Mouse (Mus musculus) hindbrain, embryonic 16.5 days (tissue): ENCODE results near the gene Ppp3ca. TPM values are rescaled to one million over a fixed set of nuclear protein-coding genes. Genes with fewer than 3 reads are reported as not detected.

ENCODE experiments used
- ATAC-seq: fragments of 200-750 bp; cut with Nextera tagmentation; 2 replicates; pipeline ENCODE4 v1.8.0; 2017; ENCODE audit warnings: moderate TSS enrichment, moderate library complexity
- H3K27ac ChIP-seq: fragments of 300-500 bp; sonication (generic); 2 replicates; pipeline ENCODE4 v1.5.1; 2014; ENCODE audit warnings: low read depth, mild to moderate bottlenecking, control low read depth, low read length, moderate library complexity
- H3K27me3 ChIP-seq: fragments of 300-500 bp; sonication (generic); replicated peaks from 2 replicates; pipeline ENCODE4 v1.6.1; 2014; ENCODE audit warnings: low read length; ENCODE audit not compliant: control insufficient read depth, insufficient read depth
- H3K36me3 ChIP-seq: fragments of 300-500 bp; sonication (generic); 2 replicates; pipeline ENCODE4 v1.6.1; 2014; ENCODE audit warnings: mild to moderate bottlenecking, low read length, moderate library complexity, mixed read lengths; ENCODE audit not compliant: control insufficient read depth, insufficient read depth
- H3K4me1 ChIP-seq: fragments of 300-500 bp; sonication (generic); 2 replicates; pipeline ENCODE4 v1.6.1; 2014; ENCODE audit warnings: low read depth, low read length; ENCODE audit not compliant: control insufficient read depth, insufficient read depth
- H3K4me2 ChIP-seq: fragments of 300-500 bp; sonication (generic); 2 replicates; pipeline ENCODE4 v1.6.1; 2014; ENCODE audit warnings: mild to moderate bottlenecking, low read length, control low read depth, moderate library complexity
- H3K4me3 ChIP-seq: fragments of 300-500 bp; sonication (generic); 2 replicates; pipeline ENCODE4 v1.5.1; 2014; ENCODE audit warnings: mild to moderate bottlenecking, low read length, control low read depth, moderate library complexity
- H3K9ac ChIP-seq: fragments of 300-500 bp; sonication (generic); 2 replicates; pipeline ENCODE4 v1.6.1; 2014; ENCODE audit warnings: low read depth, mild to moderate bottlenecking, control low read depth, low read length, moderate library complexity
- H3K9me3 ChIP-seq: fragments of 300-500 bp; sonication (generic); 2 replicates; pipeline ENCODE4 v1.6.1; 2014; ENCODE audit warnings: mild to moderate bottlenecking, low read length, moderate library complexity; ENCODE audit not compliant: control insufficient read depth
- WGBS: fragments of 180-500 bp; shearing (Covaris S2); extraction: QIAGEN DNeasy Blood & Tissue Kit; methylation state at CpG from one replicate; pipeline ENCODE4 v1.1.7; 2014; 5-methylcytosine and 5-hydroxymethylcytosine counted together
- polyA plus RNA-seq: library from polyadenylated mRNA; unstranded; fragments of >200 nt; fragmentation: Nextera tagmentation; extraction: Ambion mirVana; gene quantifications from 2 replicates; pipeline ENCODE4 v1.2.1, GENCODE M21; 2015

Ppp3ca gene
- polyA plus RNA-seq, 1 experiment from 2014 or later: 154 TPM

DNA sequence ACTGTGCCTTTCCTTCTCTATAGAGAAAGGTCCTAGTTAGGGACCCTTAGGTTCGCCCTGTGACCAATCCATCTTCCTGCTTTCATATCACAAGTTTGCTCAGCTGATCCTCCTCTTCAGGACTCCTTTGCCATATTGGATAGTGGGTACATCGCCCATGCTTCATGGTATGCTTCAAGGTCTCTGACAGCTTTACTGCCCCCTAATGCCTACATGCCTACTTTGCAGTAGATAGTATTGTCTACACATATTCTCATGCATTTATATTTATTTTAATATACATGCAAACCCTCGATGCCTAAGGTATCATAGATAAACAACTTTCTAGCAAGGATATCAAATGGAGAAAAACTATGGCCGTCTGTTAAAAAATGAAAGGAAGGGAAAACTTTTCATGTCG, 193.2 kb downstream of the Ppp3ca start:
- no peak overlapping the region for H3K27ac ChIP-seq
- WGBS: 90% methylated on average over 5 of the region's 5 CpGs
- no peaks in the 10 kb centered on the region for H3K36me3 ChIP-seq
- H3K4me3 ChIP-seq: no peak overlapping the region
- H3K27me3 ChIP-seq: no peaks in the 10 kb centered on the region
- H3K9ac ChIP-seq: no peak overlapping the region
- H3K4me1 ChIP-seq: no peaks in the 10 kb centered on the region
- H3K9me3 ChIP-seq: no peaks in the 10 kb centered on the region
- ATAC-seq: no peak
- no peak overlapping the region for H3K4me2 ChIP-seq

DNA sequence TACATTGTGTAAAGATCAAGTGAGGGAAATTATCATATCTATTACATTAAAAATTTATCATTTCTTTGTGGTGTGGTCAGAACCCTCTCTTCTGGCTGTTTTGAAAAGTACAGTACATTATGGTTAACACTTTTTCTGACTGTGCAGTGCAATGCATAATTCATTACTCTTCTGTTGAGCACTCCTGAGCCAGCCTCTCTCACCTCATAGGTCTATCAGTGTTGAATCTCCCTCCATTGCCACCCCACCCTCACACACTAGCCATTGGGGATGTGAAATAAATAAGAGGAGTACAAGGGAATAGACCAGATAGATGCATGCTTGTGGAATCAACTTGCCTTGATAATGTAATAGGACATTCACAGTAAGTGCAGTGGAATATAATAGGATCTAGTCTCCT, 194.4 kb downstream of the Ppp3ca start:
- no peak overlapping the region for H3K27ac ChIP-seq
- no peak overlapping the region for H3K9ac ChIP-seq
- H3K9me3 ChIP-seq: no peaks in the 10 kb centered on the region
- no peak for ATAC-seq
- H3K27me3 ChIP-seq: no peaks in the 10 kb centered on the region
- no peak overlapping the region for H3K4me2 ChIP-seq
- no peaks in the 10 kb centered on the region for H3K4me1 ChIP-seq
- H3K36me3 ChIP-seq: no peaks in the 10 kb centered on the region
- H3K4me3 ChIP-seq: no peak overlapping the region

DNA sequence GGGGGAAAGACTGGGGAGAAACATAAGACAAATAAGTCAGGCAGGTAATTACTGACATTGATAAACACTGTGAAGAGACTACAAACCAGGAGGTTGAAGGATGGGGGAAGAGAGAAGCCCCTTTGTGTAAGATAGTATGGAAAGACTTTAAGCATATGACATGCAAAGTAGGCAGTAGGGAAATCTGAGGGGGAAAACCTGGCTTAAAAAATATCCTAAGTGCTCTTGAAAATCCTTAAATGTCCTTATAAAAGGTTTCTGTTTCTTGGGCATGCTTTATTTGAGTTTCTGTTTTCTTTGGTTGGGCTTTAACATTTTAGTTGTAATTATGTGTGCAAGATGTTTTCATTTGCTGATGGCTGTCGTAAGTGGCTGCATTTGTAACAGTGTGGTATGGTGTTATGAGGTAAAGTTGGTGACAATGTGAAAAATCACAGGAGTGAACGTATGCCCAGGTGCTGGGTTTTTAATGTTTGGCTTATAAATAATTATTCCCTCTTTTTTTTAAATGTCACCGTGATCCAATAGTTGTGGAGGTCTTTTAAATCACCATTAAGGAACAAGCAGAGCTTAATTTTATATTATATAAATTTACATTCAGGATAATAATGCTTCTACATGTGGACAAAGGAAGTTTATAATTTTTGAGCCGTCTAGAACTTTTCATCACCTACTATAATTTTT, 195.4 kb downstream of the Ppp3ca start:
- Histone ChIP-seq H3K9me3 (no peaks in the 10 kb centered on the region), H3K4me2 (no peak overlapping the region), H3K4me1 (no peaks in the 10 kb centered on the region), H3K27ac (no peak overlapping the region), H3K9ac (no peak overlapping the region), H3K36me3 (no peaks in the 10 kb centered on the region), H3K4me3 (no peak overlapping the region), H3K27me3 (no peaks in the 10 kb centered on the region)
- ATAC-seq: no peak
- 89% methylated on average over 4 of the region's 4 CpGs for WGBS

DNA sequence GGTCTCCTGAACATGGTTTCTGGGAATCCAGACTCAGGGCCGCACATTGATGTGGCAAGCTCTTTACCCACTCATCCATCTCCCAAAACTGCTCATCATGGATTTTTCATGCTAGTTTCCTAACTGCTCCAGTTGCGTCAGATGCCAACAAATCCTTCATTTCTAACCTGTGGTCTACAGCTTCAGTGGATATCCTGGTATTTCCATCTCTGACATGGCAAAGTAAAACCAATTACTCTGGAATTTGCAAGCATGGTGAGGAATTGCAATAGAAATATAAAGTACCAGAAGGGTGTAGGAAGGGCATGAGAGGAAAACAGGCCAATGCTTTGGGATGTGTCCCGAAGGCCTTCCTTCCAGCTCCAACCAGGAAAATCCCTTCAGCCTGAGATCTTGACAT, 196.2 kb downstream of the Ppp3ca start:
- no peak for ATAC-seq
- H3K9ac ChIP-seq: no peak overlapping the region
- H3K9me3 ChIP-seq: no peaks in the 10 kb centered on the region
- no peaks in the 10 kb centered on the region for H3K27me3 ChIP-seq
- H3K36me3 ChIP-seq: no peaks in the 10 kb centered on the region
- H3K4me1 ChIP-seq: peaks cover under 1% of the 10 kb centered on the region
- WGBS: 96% methylated on average over 3 of the region's 3 CpGs
- no peak overlapping the region for H3K4me2 ChIP-seq
- no peak overlapping the region for H3K27ac ChIP-seq
- no peak overlapping the region for H3K4me3 ChIP-seq

DNA sequence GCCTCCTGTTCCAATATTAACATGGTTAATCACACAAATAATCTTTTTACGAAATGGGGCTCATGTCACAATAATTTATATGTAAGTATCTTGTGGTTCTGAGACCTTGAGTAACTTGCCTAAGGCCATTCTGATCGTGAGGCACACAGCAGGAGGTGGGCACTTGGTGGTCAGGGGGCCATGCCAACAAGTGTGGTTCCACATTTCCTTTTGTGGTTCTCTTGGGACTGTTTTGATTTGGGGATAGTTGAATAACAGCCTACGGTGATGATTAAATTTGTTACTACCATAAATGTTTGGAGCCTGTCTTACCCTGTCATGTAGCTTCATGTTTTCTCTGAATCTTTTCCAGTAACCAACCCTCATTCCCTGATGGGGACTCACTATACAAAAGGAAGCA, 196.6 kb downstream of the Ppp3ca start:
- Histone ChIP-seq H3K27ac (no peak overlapping the region), H3K9me3 (no peaks in the 10 kb centered on the region), H3K9ac (no peak overlapping the region), H3K4me1 (peaks cover 5% of the 10 kb centered on the region), H3K36me3 (no peaks in the 10 kb centered on the region), H3K4me2 (no peak overlapping the region), H3K27me3 (no peaks in the 10 kb centered on the region), H3K4me3 (no peak overlapping the region)
- ATAC-seq: no peak
- 73% methylated on average over 3 of the region's 3 CpGs for WGBS

DNA sequence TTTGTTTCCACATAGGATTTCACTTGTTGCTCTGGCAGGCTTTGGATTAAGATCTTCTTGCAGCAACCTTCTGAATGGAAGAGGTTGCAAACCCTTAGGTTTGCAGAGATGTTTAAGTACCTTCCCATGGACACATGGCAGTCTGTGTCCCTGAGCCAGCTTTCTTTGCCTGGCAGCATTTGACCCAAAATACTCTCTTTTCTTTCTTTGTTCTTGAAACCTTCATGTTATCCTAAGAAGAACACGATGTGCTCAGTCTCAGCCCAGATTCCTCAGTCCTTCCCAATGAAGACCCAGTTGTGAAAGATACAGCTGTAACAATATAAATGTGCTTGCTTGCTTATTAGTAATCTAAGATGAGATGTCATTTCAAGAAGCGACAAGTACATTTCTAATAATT, 197.4 kb downstream of the Ppp3ca start:
- Histone ChIP-seq H3K4me2 (no peak overlapping the region), H3K27ac (no peak overlapping the region), H3K36me3 (no peaks in the 10 kb centered on the region), H3K4me3 (no peak overlapping the region), H3K9me3 (no peaks in the 10 kb centered on the region), H3K27me3 (no peaks in the 10 kb centered on the region), H3K9ac (no peak overlapping the region), H3K4me1 (peaks cover 13% of the 10 kb centered on the region)
- WGBS: 95% methylated on average over 2 of the region's 2 CpGs
- ATAC-seq: no peak

DNA sequence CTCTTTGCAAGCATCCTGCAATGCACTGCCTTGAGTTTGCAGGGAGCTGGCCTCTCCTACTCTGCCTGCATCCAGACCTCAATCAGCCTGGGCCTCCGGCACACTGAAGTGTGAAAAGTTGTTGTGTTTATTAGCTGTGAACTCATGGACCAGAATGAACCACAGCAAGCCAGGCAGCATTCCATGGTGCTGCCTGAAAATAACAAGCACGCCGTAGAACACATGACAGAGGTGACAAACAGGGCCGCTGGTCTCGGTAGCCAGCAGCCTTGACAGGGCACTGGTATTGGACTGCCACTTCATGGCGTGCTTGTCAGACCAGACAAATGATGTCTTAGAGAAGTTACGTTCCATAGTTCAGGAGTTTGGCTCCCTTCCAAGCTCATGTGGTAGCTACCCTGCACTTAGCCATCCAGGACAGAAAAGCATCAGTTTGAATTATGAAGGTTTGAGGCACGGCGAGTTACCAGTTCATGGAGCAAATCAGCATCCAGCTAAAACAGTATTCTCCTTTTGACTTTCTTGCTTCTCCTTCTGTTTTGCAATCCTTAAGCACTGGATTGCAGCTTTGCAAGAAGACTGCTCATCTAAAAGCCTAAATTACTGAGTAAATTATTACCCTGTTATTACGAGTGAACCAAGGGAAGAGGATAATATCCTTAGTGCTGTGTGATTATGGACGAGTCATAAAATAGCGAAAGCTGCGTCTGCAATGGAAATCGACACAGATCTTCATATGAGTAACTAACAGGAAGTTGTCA, 202.0 kb downstream of the Ppp3ca start:
- Histone ChIP-seq H3K27me3 (no peaks in the 10 kb centered on the region), H3K36me3 (no peaks in the 10 kb centered on the region), H3K9ac (no peak overlapping the region), H3K4me1 (peaks cover 13% of the 10 kb centered on the region), H3K4me2 (no peak overlapping the region), H3K9me3 (no peaks in the 10 kb centered on the region), H3K27ac (peak overlapping the region; percentile 32; the same call in 1 of the 2 replicates), H3K4me3 (no peak overlapping the region)
- 48% methylated on average over 14 of the region's 14 CpGs for WGBS
- peak; percentile 59 for ATAC-seq

DNA sequence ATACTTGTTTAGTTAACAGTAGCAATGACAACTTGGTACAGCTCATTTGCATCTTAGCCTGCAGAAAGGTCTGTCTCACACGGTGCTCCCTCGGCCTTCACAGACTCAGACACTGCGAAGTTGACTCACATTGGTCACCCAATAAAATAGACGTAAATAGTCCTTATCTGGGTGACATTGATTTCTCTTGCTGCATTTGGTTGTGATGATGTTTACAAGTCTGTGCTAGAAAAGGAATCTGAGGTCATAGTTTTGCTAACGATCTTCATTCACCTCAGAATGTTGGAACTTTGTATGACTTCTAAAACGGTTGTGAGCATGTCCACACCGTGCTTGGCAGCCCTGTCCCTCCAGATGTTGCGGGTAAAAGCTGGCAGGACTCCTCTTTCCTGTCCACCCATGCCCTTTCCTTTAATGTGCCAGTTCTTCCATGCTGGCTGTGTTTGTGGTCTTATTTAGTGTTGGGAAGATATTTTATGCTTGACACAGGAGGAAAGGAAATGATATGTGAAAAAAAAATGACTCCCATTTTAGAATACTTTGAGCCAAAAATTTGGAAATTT, 202.7 kb downstream of the Ppp3ca start:
- Histone ChIP-seq H3K9me3 (no peaks in the 10 kb centered on the region), H3K4me2 (no peak overlapping the region), H3K4me1 (peaks cover 13% of the 10 kb centered on the region), H3K4me3 (no peak overlapping the region), H3K36me3 (no peaks in the 10 kb centered on the region; the same call in 1 of the 2 replicates), H3K27me3 (no peaks in the 10 kb centered on the region), H3K27ac (no peak overlapping the region), H3K9ac (no peak overlapping the region)
- no peak for ATAC-seq
- WGBS: 75% methylated on average over 8 of the region's 8 CpGs

DNA sequence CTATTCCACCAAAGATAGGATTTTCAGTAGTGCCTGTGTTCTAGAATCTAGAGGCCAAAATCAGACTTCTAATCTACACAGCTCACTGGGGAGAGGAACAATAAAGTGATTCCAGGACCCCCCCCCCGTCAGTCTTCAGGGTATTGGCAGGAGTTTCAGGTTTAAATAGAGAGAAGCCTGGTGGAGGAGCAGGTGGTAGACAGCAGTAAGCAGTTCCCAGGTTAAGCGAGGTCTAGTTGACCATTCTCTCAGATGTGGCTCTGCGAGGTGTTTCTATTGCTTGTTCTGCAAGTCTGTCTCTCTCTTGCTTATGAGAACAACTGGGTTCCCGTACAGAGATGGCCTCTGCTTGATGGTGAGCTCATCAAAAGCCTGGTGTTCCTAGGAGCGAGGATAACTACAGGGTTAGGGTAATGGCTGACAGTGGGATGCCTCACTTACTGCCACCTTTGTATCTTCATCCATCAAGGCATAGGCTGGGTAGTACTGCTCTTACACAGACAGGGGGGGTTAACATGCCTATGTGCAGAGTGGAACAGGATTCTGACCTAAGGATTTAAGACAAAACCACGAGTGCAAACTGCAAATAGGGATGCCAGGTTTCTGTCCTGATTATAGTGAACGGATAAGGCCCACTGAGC, 204.0 kb downstream of the Ppp3ca start:
- Histone ChIP-seq H3K9ac (no peak overlapping the region), H3K27ac (no peak overlapping the region), H3K4me1 (peaks cover 13% of the 10 kb centered on the region), H3K4me3 (no peak overlapping the region), H3K4me2 (no peak overlapping the region), H3K27me3 (no peaks in the 10 kb centered on the region), H3K36me3 (no peaks in the 10 kb centered on the region; the same call in 1 of the 2 replicates), H3K9me3 (no peaks in the 10 kb centered on the region)
- WGBS: 76% methylated on average over 7 of the region's 7 CpGs
- ATAC-seq: peak; percentile 40
